Mouse (Mus musculus) intestine, postnatal 0 days (tissue): Measurements from ENCODE around the gene Gm40193. TPM values are rescaled to one million over a fixed set of nuclear protein-coding genes. Genes with fewer than 3 reads are reported as not detected.

Experiments
- ATAC-seq: fragments of 200-750 bp; cut with Nextera tagmentation; 2 replicates; pipeline ENCODE4 v1.8.0; 2017; ENCODE audit warnings: mild to moderate bottlenecking, moderate TSS enrichment, moderate library complexity
- H3K27ac ChIP-seq: fragments of 300-500 bp; sonication (generic); 2 replicates; pipeline ENCODE4 v1.5.1; 2014; ENCODE audit warnings: mild to moderate bottlenecking, low read depth, low read length, moderate library complexity
- H3K27me3 ChIP-seq: fragments of 300-500 bp; sonication (generic); replicated peaks from 2 replicates; pipeline ENCODE4 v1.6.1; 2014; ENCODE audit warnings: low read length, mixed read lengths; ENCODE audit not compliant: control insufficient read depth, insufficient read depth
- H3K36me3 ChIP-seq: fragments of 300-500 bp; sonication (generic); 2 replicates; pipeline ENCODE4 v1.6.1; 2014; ENCODE audit warnings: mild to moderate bottlenecking, moderate library complexity; ENCODE audit not compliant: control insufficient read depth, insufficient read depth
- H3K4me1 ChIP-seq: fragments of 300-500 bp; sonication (generic); replicated peaks from 2 replicates; pipeline ENCODE4 v1.6.1; 2014; ENCODE audit warnings: antibody characterized with exemption, low read length, mixed read lengths; ENCODE audit not compliant: control insufficient read depth, insufficient read depth
- H3K4me2 ChIP-seq: fragments of 300-500 bp; sonication (generic); replicated peaks from 2 replicates; pipeline ENCODE4 v1.6.1; 2014; ENCODE audit warnings: low read depth, mild to moderate bottlenecking, moderate library complexity
- H3K4me3 ChIP-seq: fragments of 300-500 bp; sonication (generic); 2 replicates; pipeline ENCODE4 v1.5.1; 2014; ENCODE audit warnings: low read depth, low read length
- H3K9ac ChIP-seq: fragments of 300-500 bp; sonication (generic); 2 replicates; pipeline ENCODE4 v1.6.1; 2014; ENCODE audit warnings: mild to moderate bottlenecking, low read depth, low read length
- H3K9me3 ChIP-seq: fragments of 300-500 bp; sonication (generic); 2 replicates; pipeline ENCODE4 v1.6.1; 2016; ENCODE audit warnings: mixed run types; ENCODE audit not compliant: control insufficient read depth
- CTCF ChIP-seq: sonication (generic); IDR thresholded peaks from 2 replicates; pipeline ENCODE4 v1.5.1; 2016; ENCODE audit warnings: low read depth, mild to moderate bottlenecking, control low read depth, antibody characterized with exemption, moderate library complexity
- WGBS: fragments of 180-500 bp; shearing (Covaris S2); extraction: QIAGEN DNeasy Blood & Tissue Kit; methylation state at CpG from one replicate; pipeline ENCODE4 v1.1.7; 2014; 5-methylcytosine and 5-hydroxymethylcytosine counted together
- polyA plus RNA-seq: library from polyadenylated mRNA; unstranded; fragments of >200 nt; fragmentation: Nextera tagmentation; extraction: Ambion mirVana; gene quantifications from 2 replicates; pipeline ENCODE4 v1.2.1, GENCODE M21; 2015

The Gm40193 gene
- polyA plus RNA-seq, 1 experiment from 2014 or later = not detected

DNA sequence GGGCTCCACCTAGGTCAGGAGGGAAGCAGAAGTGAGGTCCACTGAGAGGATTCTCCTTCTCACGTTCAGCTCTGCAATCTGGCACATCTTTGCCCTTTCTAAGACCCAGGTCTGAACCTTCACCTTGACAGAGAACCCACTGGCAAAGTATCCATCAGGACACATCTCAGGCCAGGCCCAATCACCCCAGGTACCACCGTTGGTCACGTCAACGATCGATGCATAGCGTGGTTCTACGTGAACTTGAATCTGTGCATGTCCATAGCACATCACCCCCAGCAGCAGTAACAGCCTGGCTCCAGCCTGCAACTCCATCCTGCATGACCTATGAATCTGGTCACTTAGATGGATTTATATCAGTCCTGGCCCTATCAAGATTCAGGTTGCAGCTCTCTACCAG is 18.5 kb downstream of the Gm40193 start, which contains the start of gene Vmo1:
Vmo1 (minus strand) TSS at position 329 of the 400 bp plus-strand sequence.
- TF ChIP-seq CTCF = no peak
- Histone ChIP-seq H3K27me3 (no peaks in the 10 kb centered on the region), H3K4me2 (no peak within 1 kb of the TSS), H3K9me3 (no peaks in the 10 kb centered on the region), H3K27ac (no peak within 1 kb of the TSS), H3K4me3 (no peak within 1 kb of the TSS), H3K36me3 (peaks cover 3% of the 10 kb centered on the region; the same call in 1 of the 2 replicates), H3K9ac (no peak within 1 kb of the TSS), H3K4me1 (no peaks in the 10 kb centered on the region)
- WGBS = 80% methylated on average over 7 of the region's 7 CpGs
- ATAC-seq = no peak

DNA sequence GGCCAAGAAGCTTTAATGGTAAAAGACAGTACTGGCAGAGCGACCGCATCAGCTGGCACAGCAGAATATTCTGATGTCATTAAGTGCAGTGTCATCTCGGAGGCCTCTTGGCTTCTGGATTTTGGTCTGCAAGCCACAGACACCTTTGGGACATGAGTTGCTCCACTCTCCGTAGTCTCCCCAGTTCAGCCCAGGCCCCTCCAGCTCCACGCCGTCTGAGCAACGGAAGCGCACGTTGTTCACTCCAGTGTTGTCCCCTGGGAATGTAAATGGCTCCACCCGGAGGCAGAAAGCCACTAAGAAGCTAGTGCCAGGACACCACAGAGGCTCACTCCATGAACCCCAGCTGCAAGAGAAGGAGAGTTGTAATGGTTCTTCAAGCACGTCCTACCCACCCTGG is 19.2 kb downstream of the Gm40193 start:
- Histone ChIP-seq H3K27ac (no peak overlapping the region), H3K27me3 (no peaks in the 10 kb centered on the region), H3K9ac (no peak overlapping the region), H3K4me1 (no peaks in the 10 kb centered on the region), H3K36me3 (peaks cover 3% of the 10 kb centered on the region; the same call in 1 of the 2 replicates), H3K4me3 (no peak overlapping the region), H3K9me3 (no peaks in the 10 kb centered on the region), H3K4me2 (no peak overlapping the region)
- ATAC-seq = no peak
- peak; percentile 51 for TF ChIP-seq CTCF
- WGBS = 64% methylated on average over 11 of the region's 11 CpGs

DNA sequence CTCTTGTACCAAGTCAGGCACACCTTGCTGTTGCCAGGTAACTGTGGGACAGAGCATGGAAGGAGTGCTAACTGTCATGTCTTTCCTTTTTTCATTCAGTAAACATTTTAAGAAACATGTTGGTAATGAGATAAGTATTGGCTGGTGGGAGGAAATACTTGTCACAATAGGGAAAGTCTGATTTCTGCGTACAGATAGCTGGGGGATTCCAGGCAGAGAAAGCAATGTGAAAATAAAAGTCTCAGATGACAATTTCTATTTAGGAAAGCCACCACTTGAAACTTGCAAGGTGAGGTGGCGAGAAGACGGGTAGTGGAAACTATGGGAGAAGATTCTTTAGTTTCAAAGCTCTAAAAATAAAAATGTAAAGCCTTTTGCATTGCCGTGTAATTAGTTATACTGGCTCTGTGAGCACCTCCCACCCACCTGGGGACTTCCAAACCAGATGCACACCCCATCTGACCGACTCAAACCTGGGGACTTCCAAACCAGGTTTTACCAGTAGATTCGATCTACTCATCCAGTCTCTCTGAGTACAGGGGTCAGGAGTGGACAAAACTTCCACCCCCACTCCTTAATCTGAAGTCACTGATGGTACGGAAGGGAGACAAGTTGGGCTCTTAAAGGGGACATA is 19.9 kb downstream of the Gm40193 start:
- ATAC-seq = no peak
- Histone ChIP-seq H3K27ac (no peak overlapping the region), H3K4me2 (no peak overlapping the region), H3K4me1 (no peaks in the 10 kb centered on the region), H3K27me3 (no peaks in the 10 kb centered on the region), H3K4me3 (no peak overlapping the region), H3K9me3 (no peaks in the 10 kb centered on the region), H3K36me3 (peaks cover 3% of the 10 kb centered on the region; the same call in 1 of the 2 replicates), H3K9ac (no peak overlapping the region)
- TF ChIP-seq CTCF = no peak
- 84% methylated on average over 7 of the region's 7 CpGs for WGBS

DNA sequence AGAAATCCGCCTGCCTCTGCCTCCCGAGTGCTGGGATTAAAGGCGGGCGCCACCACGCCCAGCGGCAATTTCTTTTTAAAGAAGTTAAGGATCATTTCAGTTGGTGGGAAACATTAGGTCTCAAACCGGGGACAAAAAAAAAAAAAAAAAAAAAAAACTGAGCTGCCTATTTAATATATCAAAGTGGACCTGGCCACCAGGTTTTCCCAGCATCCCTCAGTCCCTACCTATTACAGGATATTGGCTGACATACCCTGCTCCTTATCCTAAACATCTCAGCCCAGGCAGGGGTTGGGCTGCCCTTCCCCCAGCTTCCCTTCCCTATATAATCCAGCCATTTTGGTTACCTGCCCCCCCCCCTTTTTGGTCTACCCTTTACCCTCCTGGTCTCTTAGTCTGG is 20.9 kb downstream of the Gm40193 start:
- no peak for TF ChIP-seq CTCF
- 90% methylated on average over 7 of the region's 7 CpGs for WGBS
- H3K27me3 ChIP-seq = no peaks in the 10 kb centered on the region

DNA sequence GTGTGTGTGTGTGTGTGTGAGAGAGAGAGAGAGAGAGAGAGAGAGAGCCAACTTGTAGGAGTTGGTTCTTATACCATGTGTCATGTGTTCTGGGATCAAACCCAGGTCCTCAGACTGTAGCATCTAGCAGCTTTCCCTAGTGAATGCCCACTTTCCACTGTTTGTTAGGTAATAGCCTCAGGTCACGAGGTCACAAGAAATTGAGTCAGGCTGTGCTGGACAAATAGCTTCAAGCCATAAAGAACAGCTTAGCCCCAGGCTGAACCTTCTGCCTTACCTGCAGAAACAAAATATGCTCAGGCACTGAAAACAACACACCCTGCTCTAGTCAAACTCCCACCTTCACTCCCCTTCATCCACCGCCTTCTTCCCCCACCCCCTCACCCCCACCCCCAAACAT is 21.5 kb downstream of the Gm40193 start:
- Histone ChIP-seq H3K4me2 (no peak overlapping the region), H3K27me3 (no peaks in the 10 kb centered on the region), H3K9me3 (no peaks in the 10 kb centered on the region), H3K4me3 (no peak overlapping the region), H3K9ac (no peak overlapping the region), H3K27ac (no peak overlapping the region), H3K4me1 (0 out of 2 replicates have a peak, but pooled peaks cover 2% of the 10 kb centered on the region), H3K36me3 (peaks cover 3% of the 10 kb centered on the region; the same call in 1 of the 2 replicates)
- no peak for ATAC-seq
- WGBS = 68% methylated on average over 2 of the region's 2 CpGs
- no peak for TF ChIP-seq CTCF

More for the DNA sequence above, 20.9 kb downstream of the Gm40193 start:
- Histone ChIP-seq H3K27ac (no peak overlapping the region), H3K4me1 (0 out of 2 replicates have a peak, but pooled peaks cover 2% of the 10 kb centered on the region), H3K4me2 (no peak overlapping the region), H3K9me3 (no peaks in the 10 kb centered on the region), H3K9ac (no peak overlapping the region), H3K4me3 (no peak overlapping the region), H3K36me3 (peaks cover 3% of the 10 kb centered on the region; the same call in 1 of the 2 replicates)
- ATAC-seq = no peak

DNA sequence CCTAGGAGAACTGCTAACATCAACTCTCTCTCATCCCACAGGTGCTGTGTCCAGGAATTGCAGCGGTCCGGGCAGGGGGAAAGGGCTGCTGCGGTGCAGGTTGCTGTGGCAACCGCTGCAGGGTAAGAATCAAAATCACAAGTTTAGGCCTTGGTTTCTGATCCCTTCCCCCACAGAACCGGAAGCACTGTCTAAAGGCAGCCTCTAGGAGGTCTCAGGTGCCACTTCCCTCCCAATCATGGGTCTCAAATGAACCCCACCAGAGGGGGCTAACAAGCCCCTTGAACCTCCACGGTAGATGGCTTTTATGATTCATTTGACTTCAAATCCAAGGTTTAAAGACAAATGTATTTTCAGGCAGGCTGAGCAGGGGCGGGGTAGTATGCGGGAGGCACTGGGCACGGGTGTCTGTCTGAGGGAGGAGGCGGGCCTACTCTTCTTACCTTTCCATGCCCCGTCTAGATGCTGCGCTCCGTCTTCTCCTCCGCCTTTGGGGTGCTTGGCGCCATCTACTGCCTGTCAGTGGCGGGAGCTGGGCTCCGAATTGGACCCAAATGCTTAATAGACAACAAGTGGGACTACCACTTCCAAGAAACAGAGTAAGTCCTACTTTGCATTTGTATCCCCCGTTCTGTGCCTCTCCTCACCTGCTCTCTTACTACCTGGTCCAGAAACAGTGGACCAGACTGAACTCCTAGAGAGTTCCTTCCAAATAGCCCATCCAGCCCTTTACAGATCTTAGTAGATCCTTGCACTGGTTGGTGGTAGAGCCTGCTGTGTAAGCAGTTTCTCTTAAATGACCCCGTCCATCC is 22.8 kb downstream of the Gm40193 start:
- Histone ChIP-seq H3K27ac (no peak overlapping the region), H3K36me3 (peaks cover 3% of the 10 kb centered on the region; the same call in 1 of the 2 replicates), H3K4me1 (0 out of 2 replicates have a peak, but pooled peaks cover 2% of the 10 kb centered on the region), H3K4me2 (peak overlapping the region; percentile 31), H3K4me3 (no peak overlapping the region), H3K9ac (no peak overlapping the region), H3K27me3 (no peaks in the 10 kb centered on the region), H3K9me3 (no peaks in the 10 kb centered on the region)
- TF ChIP-seq CTCF = peak; percentile 81
- no peak for ATAC-seq
- 14% methylated on average over 19 of the region's 19 CpGs for WGBS
